Mouse (Mus musculus) erythroblast, embryonic 14.5 days (primary cell): ENCODE results near the gene 1190005I06Rik.

ENCODE experiments used
- GATA1 ChIP-seq: IDR thresholded peaks from 2 replicates; pipeline ENCODE4 v1.6.1; 2012; ENCODE audit warnings: low read length, inconsistent platforms, mixed read lengths
- TAL1 ChIP-seq: IDR thresholded peaks from 3 replicates; pipeline ENCODE4 v1.6.1; 2012; ENCODE audit warnings: low read length, inconsistent platforms, mixed read lengths

- no peak for TF ChIP-seq GATA1
- TF ChIP-seq TAL1: no peak
These were observed 25.9 kb upstream of the 1190005I06Rik start for GRCm38 (mm10) chr8:120673298-120673697.
